Mouse (Mus musculus) small intestine, adult 2 months (tissue): Measurements from ENCODE around the gene Ppp1r1b.

Experiments
- CTCF ChIP-seq: fragments of 200-500 bp; IDR thresholded peaks from 2 replicates; pipeline ENCODE4 v1.5.1; 2012; ENCODE audit warnings: low read depth, mild to moderate bottlenecking, control low read depth, inconsistent platforms, low read length, moderate library complexity, mixed read lengths; ENCODE audit not compliant: insufficient replicate concordance, insufficient read length; ENCODE audit errors: extremely low read depth
- POLR2A ChIP-seq: fragments of 200-500 bp; IDR thresholded peaks from 2 replicates; pipeline ENCODE4 v1.6.1; 2012; ENCODE audit warnings: low read depth, mild to moderate bottlenecking, control low read depth, inconsistent platforms, low read length, moderate library complexity

- TF ChIP-seq POLR2A (no peak), CTCF (no peak)
These were observed 27.8 kb upstream of the Ppp1r1b start for GRCm38 (mm10) chr11:98320381-98320780.
